Mouse (Mus musculus) induced T-regulatory cell, adult 2 months (primary cell): ENCODE measurements around the gene Ccdc60.

Experiments used
- DNase-seq: peaks from one replicate; pipeline ENCODE4 v3.0.0-alpha.2; 2012; ENCODE audit warnings: low read depth

The Ccdc60 gene

GRCm38 (mm10) chr5:116271511-116272227, 17.1 kb downstream of the Ccdc60 start:
- DNase-seq = no peak

- no peak for DNase-seq
Observed at GRCm38 (mm10) chr5:116269212-116270145, 19.3 kb downstream of the Ccdc60 start.

- no peak for DNase-seq
Observed at GRCm38 (mm10) chr5:116262689-116263088, 26.1 kb downstream of the Ccdc60 start.

GRCm38 (mm10) chr5:116261944-116262343, 26.8 kb downstream of the Ccdc60 start:
- no peak for DNase-seq

GRCm38 (mm10) chr5:116260356-116260755, 28.4 kb downstream of the Ccdc60 start:
- no peak for DNase-seq

- DNase-seq = no peak
Observed at GRCm38 (mm10) chr5:116258321-116258860, 30.4 kb downstream of the Ccdc60 start.

- no peak for DNase-seq
Observed at GRCm38 (mm10) chr5:116253914-116254313, 34.9 kb downstream of the Ccdc60 start.

GRCm38 (mm10) chr5:116252186-116252585, 36.6 kb downstream of the Ccdc60 start:
- no peak for DNase-seq

- DNase-seq = no peak
Observed at GRCm38 (mm10) chr5:116246642-116247041, 42.1 kb downstream of the Ccdc60 start.

GRCm38 (mm10) chr5:116244476-116244875, 44.3 kb downstream of the Ccdc60 start:
- no peak for DNase-seq

- no peak for DNase-seq
Observed at GRCm38 (mm10) chr5:116243622-116244021, 45.2 kb downstream of the Ccdc60 start.

GRCm38 (mm10) chr5:116231841-116232643, 56.7 kb downstream of the Ccdc60 start:
- peak; percentile 32 for DNase-seq

- DNase-seq = no peak
Observed at GRCm38 (mm10) chr5:116228414-116228813, 60.4 kb downstream of the Ccdc60 start.

- no peak for DNase-seq
Observed at GRCm38 (mm10) chr5:116224023-116224422, 64.8 kb downstream of the Ccdc60 start.

- no peak for DNase-seq
Observed at GRCm38 (mm10) chr5:116221916-116222315, 66.9 kb downstream of the Ccdc60 start.

GRCm38 (mm10) chr5:116219288-116219687, 69.5 kb downstream of the Ccdc60 start:
- DNase-seq = no peak

- peak; percentile 42 for DNase-seq
Observed at GRCm38 (mm10) chr5:116212706-116213105, 76.1 kb downstream of the Ccdc60 start.

- DNase-seq = no peak
Observed at GRCm38 (mm10) chr5:116209378-116210091, 79.2 kb downstream of the Ccdc60 start.

- no peak for DNase-seq
Observed at GRCm38 (mm10) chr5:116208741-116209368, 79.9 kb downstream of the Ccdc60 start.

- no peak for DNase-seq
Observed at GRCm38 (mm10) chr5:116202692-116203091, 86.1 kb downstream of the Ccdc60 start.

- no peak for DNase-seq
Observed at GRCm38 (mm10) chr5:116194499-116194898, 94.3 kb downstream of the Ccdc60 start.
